Mouse (Mus musculus): ENCODE results near the gene Kalrn.

Kalrn gene

GRCm38 (mm10) chr16:33988358-33989012, 584.8 kb downstream of the Kalrn start:
- no peak for DNase-seq (ENCODE audit: low read depth, low spot score)

DNA sequence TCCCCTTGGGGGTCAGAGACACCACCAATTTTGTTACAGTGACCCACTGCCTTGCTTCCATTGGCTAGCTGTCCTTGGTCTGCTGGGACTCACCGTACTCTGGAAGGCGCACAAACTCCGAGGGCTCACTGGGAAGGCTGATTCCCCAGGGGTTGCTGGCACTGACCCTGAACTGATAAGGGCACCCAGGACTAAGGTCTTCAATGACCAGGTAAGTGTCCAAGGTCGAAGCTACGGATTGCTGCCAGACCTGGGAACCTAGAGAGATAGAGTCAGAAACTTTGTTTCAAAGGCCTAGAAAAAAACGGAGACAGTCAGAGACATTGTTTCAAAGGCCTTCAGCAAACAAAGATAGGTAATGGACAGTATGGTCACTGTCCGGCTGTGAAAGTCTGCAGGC, 586.3 kb downstream of the Kalrn start:
- no peak for DNase-seq (ENCODE audit: low read depth, low spot score)

- DNase-seq (ENCODE audit: low read depth, low spot score): no peak
Measured at GRCm38 (mm10) chr16:33985372-33985771, 588.0 kb downstream of the Kalrn start.

GRCm38 (mm10) chr16:33983712-33984111, 589.6 kb downstream of the Kalrn start:
- DNase-seq (ENCODE audit: low read depth, low spot score): no peak

DNA sequence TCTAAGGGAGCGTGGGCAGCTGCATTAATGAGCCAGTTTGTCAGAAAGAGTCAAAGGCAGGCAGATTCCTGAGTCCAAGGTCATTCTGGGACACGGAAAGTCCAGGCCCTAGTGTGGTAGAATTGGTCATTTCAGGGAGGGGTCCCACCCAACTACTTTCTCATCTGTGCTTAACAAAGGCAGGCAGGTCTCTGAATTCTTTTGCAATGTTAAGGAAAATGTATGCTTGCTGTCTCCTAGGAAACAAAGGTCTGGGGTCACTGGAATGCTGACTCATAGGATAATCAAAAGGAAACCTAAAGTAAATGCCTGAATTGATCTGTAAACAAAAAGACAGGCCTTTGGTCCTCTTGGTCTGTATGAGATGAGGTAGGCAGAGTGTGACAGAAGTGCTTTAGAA, 593.5 kb downstream of the Kalrn start:
- no peak for DNase-seq (ENCODE audit: low read depth, low spot score)

DNA sequence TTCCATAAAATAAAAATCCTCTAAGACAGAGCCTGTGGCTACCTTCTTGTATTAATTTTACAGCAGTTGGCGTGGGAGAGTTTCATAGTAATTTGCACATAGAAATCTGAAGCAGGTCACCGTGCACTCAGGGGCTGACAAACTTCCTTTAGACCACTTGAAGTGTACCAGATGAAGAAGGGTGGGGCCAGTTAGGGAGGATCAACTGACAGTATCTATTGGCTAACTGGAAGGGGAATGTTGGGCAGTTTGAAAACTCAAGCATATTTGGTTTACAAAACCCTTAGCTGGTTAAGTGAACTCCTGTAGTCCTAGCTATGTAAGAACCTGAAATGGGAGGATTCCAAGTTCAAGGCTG, 606.1 kb downstream of the Kalrn start:
- DNase-seq (ENCODE audit: low read depth, low spot score): no peak

DNA sequence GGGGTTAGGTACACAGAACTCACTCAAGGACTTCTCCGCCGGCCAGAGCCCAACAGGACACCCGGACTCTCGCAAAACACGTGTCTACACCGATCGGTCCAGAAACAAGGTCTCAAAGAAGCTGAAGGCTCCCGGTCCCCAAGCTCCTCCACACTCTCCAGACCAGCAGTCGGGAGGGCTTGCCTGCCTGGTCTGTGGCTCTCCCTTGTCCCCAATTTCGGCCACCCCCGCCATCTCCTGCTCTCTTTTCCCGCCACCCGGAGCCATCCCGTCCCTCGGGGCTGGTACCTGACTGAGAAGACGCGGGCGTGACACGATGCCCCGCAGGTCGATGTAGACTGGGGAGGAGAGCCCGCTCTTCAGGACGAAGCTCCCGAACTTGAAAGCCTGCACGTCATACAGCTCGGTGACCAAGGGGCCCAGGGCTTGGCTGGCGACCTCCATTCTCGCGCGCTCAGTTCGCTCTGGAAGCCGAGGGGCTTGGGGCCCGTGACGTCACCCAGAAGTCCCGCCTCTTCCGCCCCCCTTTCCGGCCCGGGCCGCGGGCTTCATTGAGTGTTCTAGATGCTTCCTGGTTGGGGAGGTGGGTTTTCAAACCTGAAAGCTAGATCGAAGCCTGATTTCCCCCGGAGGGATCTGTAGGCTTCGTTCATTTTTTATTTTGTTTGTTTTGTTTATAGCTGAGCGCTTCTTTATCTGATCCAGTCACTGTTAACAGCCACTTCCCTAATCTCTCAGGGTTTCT, 606.6 kb downstream of the Kalrn start, which contains the start of gene Umps:
Gene Umps, minus strand, starts transcription at position 501 of the 745 bp plus-strand sequence.
- peak; percentile 64 for DNase-seq (ENCODE audit: low read depth, low spot score)

DNA sequence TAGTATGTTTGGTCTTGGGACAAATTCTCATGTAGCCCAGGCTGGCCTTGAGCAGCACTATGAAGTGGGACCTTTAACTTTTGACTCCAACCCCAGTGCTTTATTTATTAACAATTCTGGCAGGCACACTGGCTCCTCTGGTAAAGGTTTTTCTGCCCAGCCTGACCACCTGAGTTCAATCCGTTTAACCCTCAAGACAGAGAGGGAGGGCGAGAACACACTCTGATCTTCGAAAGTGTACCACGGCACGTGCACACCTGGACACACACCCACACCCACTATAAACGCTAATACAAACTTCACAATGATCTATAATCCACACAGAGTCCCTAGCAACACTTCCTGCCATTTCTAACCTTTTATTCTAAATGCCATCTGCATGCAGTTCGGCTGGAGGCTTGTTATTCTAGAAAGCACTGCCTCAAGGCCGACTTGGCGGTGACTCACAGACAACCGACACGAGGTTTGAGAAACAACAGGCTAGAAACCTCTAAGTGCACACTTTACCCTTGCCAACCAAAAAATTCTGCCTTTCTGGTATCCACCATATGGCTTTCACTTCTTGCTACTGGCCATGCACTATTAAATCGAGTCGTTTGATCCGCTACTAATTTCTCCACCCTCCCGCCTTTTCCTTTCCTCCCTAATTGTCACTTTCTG, 607.3 kb downstream of the Kalrn start:
- DNase-seq (ENCODE audit: low read depth, low spot score): no peak

DNA sequence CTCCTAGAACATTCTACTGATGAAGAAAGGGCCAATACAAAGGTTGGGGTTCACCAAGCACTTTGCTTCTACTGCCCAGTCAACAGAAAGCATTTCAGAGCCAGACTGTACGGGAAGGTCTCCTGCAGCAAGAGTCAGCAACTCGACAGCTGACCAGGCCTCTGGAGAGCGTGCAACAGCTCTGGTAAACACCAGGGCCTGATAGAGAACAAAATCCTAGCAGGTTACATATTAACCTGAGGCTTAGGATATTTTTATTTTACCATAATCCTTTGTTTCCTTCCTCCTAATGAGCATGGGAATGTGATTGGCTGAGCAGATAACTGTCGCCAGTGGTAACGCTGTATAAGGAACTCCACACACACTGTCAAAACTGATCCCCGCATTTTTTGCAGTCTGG, 609.8 kb downstream of the Kalrn start:
- DNase-seq (ENCODE audit: low read depth, low spot score): no peak

DNA sequence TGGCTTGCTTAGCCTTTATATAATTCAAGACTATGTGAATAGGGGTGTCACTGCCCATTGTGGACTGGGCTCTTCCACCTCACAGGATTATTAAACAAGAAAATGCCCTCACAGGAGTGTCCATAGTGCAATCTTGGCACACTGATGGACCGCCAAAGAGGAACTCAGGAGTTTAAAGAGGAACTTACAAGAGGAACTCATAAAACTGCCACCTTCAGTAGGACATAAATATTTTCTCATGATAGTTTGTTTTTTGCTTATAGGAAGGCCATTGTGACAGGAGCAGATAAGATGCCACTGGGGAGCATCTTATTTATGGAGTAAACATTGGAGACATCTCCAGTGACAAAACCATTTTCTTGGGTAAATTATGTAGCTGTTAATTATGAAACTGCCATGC, 618.5 kb downstream of the Kalrn start:
- DNase-seq (ENCODE audit: low read depth, low spot score): no peak

DNA sequence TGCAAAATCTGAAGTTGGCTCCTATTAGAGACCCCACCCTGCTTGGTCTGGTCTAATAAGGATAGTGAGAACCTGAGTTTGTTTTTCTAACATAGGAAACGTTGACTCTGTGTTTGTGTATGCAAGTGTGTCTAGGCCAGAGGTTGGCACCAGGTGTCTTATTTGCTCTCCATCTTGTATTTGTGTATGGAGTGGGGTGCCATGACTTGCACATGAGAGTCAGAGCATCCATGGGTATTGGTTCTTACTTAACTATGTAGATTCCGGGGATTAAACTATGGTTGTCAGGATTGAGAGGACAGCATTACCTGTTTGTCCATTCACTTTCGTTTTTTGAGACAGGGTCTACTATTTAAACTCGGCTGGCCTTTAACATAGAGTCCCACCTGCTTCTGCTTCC, 620.3 kb downstream of the Kalrn start:
- no peak for DNase-seq (ENCODE audit: low read depth, low spot score)

GRCm38 (mm10) chr16:33950830-33951229, 622.5 kb downstream of the Kalrn start:
- peak; percentile 36 for DNase-seq (ENCODE audit: low read depth, low spot score)

DNA sequence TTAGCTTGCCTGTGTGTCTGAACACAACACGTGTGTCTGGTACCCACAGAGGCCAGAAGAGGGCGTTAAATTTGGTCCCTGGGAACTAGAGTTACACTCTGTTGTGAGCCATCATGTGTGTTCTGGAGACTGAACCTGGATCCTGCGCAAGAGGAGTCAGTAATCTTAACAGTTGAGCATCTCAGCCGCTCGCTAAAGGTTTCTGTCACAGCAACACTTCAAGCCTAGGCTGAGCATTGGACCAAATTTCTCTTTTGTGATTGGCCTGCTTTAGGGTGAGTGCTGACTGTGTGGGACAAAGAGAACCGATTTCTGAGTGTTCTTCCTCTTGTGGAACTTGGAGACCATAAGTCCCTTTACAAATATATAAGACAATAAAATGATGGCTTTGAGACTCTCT, 622.9 kb downstream of the Kalrn start:
- DNase-seq (ENCODE audit: low read depth, low spot score): no peak

DNA sequence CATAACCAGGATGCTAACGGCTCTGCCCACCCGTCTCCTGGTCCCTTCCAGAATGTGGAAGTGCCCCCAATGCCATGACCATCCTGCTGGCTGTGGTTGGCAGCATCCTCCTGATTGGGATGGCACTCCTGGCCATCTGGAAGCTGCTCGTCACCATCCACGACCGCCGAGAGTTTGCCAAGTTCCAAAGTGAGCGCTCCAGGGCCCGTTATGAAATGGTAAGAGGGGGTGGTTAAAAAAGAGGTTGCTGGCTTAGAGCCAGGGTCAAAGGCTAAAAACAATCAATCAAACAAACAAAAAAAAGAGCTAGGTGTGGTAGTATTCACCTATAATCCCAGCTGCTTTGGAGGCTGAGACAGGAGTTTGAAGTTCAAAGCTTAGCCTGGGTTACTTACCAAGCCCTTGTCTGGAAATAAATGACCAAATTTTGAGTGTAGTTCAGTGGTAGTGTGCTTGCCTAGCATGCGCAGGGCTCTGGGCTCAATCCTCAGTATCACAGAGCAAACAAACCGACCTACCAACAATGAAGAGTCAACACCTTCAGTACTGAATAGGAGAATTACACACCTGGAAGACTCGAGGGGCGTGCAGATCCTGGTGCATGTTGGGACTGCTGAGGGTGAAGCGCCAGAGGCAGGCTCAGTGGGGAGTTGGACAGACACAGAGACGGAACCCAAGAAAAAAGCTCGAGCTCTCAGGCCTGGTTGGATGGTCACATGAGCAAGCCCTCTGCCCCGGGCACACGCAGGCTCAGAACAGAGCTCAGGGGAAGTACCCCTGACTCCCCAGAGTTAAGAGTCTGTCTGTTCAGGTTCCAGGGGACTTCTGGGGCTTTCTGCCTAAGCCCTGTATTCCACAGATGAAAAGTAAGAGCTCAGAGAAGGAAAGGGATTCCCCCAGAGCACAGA, 625.4 kb downstream of the Kalrn start:
- DNase-seq (ENCODE audit: low read depth, low spot score): no peak

DNA sequence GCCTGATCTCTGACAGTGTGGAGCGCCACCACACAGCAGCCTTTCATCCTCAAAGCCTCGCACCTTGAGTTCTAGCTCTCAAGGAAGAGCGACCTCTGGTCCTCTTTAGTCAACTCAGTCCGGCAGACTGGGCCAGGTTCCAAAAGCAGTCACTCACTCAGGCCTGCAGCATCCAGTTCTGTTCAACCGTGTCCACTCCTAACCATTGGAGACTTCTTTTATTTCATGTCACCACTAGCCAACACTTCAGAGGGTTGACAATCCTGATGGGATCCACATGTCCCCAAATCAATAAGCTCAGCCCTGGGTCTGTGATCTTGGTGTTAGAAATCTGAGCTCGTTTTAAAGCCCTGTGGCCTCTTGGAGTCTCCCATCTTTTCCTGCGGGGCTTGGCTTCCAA, 627.3 kb downstream of the Kalrn start:
- no peak for DNase-seq (ENCODE audit: low read depth, low spot score)

DNA sequence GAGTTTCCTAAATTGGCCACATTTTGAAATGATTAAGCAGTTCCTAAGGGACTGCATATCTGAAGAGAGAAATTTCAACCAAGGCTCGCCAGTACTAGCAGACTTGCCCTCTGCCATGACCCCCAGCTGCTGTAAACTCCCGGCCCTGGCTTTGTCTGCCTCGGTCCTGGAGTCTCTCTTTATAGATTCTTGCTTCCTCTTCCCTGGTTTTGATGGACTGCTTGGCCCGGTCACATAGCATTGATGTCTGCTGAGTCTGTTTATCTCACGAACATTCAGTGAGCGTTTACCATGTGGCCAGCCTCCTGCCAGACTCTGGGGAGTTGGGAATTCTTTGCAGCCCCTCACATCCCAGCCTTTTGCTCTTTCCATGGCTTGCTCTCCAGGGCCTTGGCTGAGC, 628.6 kb downstream of the Kalrn start:
- no peak for DNase-seq (ENCODE audit: low read depth, low spot score)

DNA sequence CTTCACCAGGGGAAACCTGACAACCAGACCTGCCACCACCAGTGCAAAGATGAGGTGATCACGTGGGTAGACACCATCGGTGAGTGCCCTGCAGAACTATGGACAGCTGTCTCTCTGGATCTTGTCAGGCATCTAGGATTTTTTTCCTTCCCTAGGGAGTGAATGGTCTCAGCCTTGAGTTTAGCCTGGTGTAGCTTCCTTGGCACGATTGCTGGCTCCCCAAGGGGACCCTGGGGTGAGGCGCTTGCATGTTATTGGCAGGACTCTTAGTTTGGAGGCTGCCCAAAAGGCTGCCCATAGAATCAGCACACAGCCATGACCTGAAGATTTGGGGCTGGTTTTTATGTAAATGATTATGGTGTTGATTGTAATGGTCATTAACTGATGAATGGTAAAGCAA, 629.2 kb downstream of the Kalrn start:
- no peak for DNase-seq (ENCODE audit: low read depth, low spot score)

DNA sequence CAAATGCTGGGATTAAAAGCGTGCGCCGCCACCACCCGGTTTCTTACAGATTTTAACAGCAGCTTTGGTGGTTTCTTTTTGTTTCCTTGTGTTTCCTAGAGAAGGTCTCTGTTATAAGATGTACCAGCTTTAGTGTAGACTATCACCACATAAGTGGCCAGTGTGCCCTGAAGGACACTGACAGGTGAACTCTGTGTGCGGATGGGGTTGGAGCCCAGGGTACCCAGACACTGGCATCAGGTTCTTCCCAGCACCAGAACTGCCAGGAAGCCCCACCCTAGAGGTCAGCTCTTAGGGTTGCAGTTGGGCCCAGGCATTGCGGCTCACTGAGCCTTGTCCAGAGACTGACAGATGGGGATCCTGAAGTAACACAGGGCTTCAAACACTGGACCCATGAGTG, 629.9 kb downstream of the Kalrn start:
- DNase-seq (ENCODE audit: low read depth, low spot score): no peak

DNA sequence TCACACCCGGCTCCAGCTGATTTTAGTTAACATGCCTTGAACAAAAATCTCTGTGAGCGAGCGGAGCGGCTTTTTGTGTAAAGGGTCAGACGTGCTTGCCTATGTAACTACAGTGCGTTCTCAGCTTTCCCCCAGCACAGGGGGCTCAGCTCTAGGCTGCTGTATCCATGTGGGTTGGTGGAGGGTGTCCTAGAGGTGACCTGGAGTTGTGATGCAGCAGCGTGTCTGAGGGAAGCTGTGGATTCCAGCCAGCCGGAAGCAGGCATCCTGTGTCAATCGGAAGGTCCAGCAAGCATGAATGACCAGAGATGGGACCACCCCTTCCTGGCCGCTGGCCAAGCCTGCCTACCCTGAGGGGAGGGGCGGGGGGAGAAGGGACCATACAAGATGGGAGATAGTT, 631.0 kb downstream of the Kalrn start:
- no peak for DNase-seq (ENCODE audit: low read depth, low spot score)

- peak; percentile 34 for DNase-seq (ENCODE audit: low read depth, low spot score)
Measured at GRCm38 (mm10) chr16:33941271-33941781, 632.0 kb downstream of the Kalrn start.

- no peak for DNase-seq (ENCODE audit: low read depth, low spot score)
Measured at GRCm38 (mm10) chr16:33940095-33940494, 633.2 kb downstream of the Kalrn start.

- DNase-seq (ENCODE audit: low read depth, low spot score): no peak
Measured at GRCm38 (mm10) chr16:33939636-33940035, 633.7 kb downstream of the Kalrn start.
